ENCODE assay signal across 16 mouse cellular contexts in the genomic region with DNA sequence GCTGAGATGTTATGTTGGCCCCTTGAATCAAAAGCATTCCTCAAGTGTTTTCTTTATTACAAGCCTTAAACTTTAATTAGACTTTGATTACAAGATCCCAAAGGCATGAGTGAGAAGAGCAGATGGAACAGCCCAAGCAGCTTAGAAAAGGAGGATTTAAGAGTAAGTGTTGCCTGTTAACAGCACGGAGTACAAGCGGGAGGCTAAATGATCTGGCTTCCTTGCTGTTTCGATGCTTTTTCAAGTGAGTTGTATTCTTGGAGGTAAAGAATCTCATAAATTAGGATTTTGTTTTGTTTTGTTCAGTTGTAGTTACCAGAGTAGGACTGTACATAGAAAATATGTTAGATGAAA.
"Had no signal": no experiment of that assay in that cellular context is flagged by ENCODE, and none has a peak within 500 bp of the region (broad histone marks: within the 10 kb centered on the region; RNA-seq: fewer than 3 reads in every experiment).

No protein-coding gene starts in this region.

- H3K4me2 ChIP-seq: intestine, embryonic 15.5 days; liver, embryonic 11.5 days; lung, embryonic 14.5 days; midbrain, embryonic 12.5 days; midbrain, embryonic 15.5 days; neural tube, embryonic 13.5 days had no signal

- H3K36me3 ChIP-seq: intestine, embryonic 15.5 days; midbrain, embryonic 12.5 days; midbrain, embryonic 15.5 days; neural tube, embryonic 13.5 days had no signal

- H3K27me3 ChIP-seq: intestine, embryonic 15.5 days; midbrain, embryonic 12.5 days; midbrain, embryonic 15.5 days; neural tube, embryonic 13.5 days had no signal

- H3K27ac ChIP-seq: intestine, embryonic 15.5 days; liver, embryonic 14.5 days; macrophage; midbrain, embryonic 12.5 days; midbrain, embryonic 15.5 days; neural tube, embryonic 13.5 days; stomach, postnatal 0 days had no signal

- H3K4me3 ChIP-seq: intestine, embryonic 15.5 days; midbrain, embryonic 12.5 days; midbrain, embryonic 15.5 days; neural tube, embryonic 13.5 days had no signal

- DNase-seq: kidney, adult 11 months; kidney, adult 8-10 months; layer of hippocampus, adult 9-11 months; liver, postnatal 0 days; lung, embryonic 14.5 days; thymus, adult 2 months; thymus, postnatal 14 days; thymus, postnatal 4 days had no signal

- ATAC-seq: intestine, embryonic 15.5 days; liver, postnatal 0 days; midbrain, embryonic 15.5 days had no signal

- H3K9ac ChIP-seq: intestine, embryonic 15.5 days; liver, embryonic 14.5 days; liver, postnatal 0 days; lung, embryonic 14.5 days; midbrain, embryonic 12.5 days; midbrain, embryonic 15.5 days; neural tube, embryonic 13.5 days had no signal

- H3K9me3 ChIP-seq: intestine, embryonic 15.5 days; midbrain, embryonic 12.5 days; midbrain, embryonic 15.5 days; neural tube, embryonic 13.5 days had no signal
